29 mouse cellular contexts compared by ENCODE assay signal in genomic region chr6:106743556-106744233, GRCm38 (mm10). TPM values are rescaled to one million over a fixed set of nuclear protein-coding genes. Genes with fewer than 3 reads are reported as not detected.
DNase-seq lines count a peak whose midpoint lies in the region; ATAC-seq and TF ChIP-seq lines count a peak whose summit lies in the region.
"Had no signal": no experiment of that assay in that cellular context is flagged by ENCODE, and none has a peak within 500 bp of the region (broad histone marks: within the 10 kb centered on the region; RNA-seq: fewer than 3 reads in every experiment).

No protein-coding gene starts in this region.

- H3K4me1 ChIP-seq in spleen, adult 2 months (ENCODE audit: control insufficient read depth, insufficient read depth, insufficient read length) = peaks cover 8% of the 10 kb centered on the region
- H3K4me1 ChIP-seq: embryonic facial prominence, embryonic 12.5 days; embryonic facial prominence, embryonic 15.5 days; heart, embryonic 12.5 days; heart, embryonic 15.5 days; hindbrain, embryonic 12.5 days; hindbrain, embryonic 15.5 days had no signal

- no peak for ATAC-seq in CD4-positive, CD25-positive, alpha-beta regulatory T cell, adult 4 months
- ATAC-seq in hematopoietic stem cell, adult 5-6 weeks (replicated peaks in 1 of 2; ENCODE audit: insufficient read depth in 1 of 2, low FRiP score in 2 of 2, low TSS enrichment in 1 of 2, low read depth in 1 of 2, poor library complexity in 2 of 2, severe bottlenecking in 2 of 2) = peak; percentile 45 to 78; a peak in 3 of 4 replicates
- peak; percentile 68; the same call in 1 of the 2 replicates for ATAC-seq in neutrophil, adult 5-6 weeks (ENCODE audit: extremely low read depth, insufficient number of reproducible peaks, low FRiP score, poor library complexity, severe bottlenecking)
- ATAC-seq: activated CD4-positive, CD25-positive, alpha-beta regulatory T cell, adult 4 months; forebrain, embryonic 14.5 days; forebrain, postnatal 0 days had no signal

- no peak for TF ChIP-seq POLR2A in spleen, adult 2 months (IDR thresholded peaks at IDR 0.05; ENCODE audit: low read depth, low read length)

- no peaks in the 10 kb centered on the region for H3K36me3 ChIP-seq in spleen, adult 2 months (ENCODE audit: control insufficient read depth, insufficient read depth, low read length)
- H3K36me3 ChIP-seq: embryonic facial prominence, embryonic 12.5 days; embryonic facial prominence, embryonic 15.5 days; heart, embryonic 12.5 days; heart, embryonic 15.5 days; hindbrain, embryonic 12.5 days; hindbrain, embryonic 15.5 days had no signal

- H3K4me3 ChIP-seq in spleen, adult 2 months (ENCODE audit: extremely low read depth, insufficient read depth, insufficient read length) = no peak overlapping the region
- H3K4me3 ChIP-seq: embryonic facial prominence, embryonic 12.5 days; embryonic facial prominence, embryonic 15.5 days; gastrocnemius, adult 2 months; heart, embryonic 12.5 days; heart, embryonic 15.5 days; hindbrain, embryonic 12.5 days; hindbrain, embryonic 15.5 days had no signal

- WGBS in spleen, adult 2 months = 46% methylated on average over 7 of the region's 7 CpGs

- no peak for TF ChIP-seq CTCF in spleen, adult 2 months (IDR thresholded peaks at IDR 0.05; ENCODE audit: extremely low read depth, insufficient read depth, insufficient read length, insufficient replicate concordance)

- H3K27me3 ChIP-seq in spleen, adult 2 months (ENCODE audit: control insufficient read depth, insufficient read depth, low read length) = no peaks in the 10 kb centered on the region
- H3K27me3 ChIP-seq: embryonic facial prominence, embryonic 12.5 days; embryonic facial prominence, embryonic 15.5 days; heart, embryonic 12.5 days; heart, embryonic 15.5 days; hindbrain, embryonic 12.5 days; hindbrain, embryonic 15.5 days had no signal

- intact Hi-C loops in left cerebral cortex, postnatal 4 days (cut with DNase I) = no loop called here

- DNase-seq in CD4-positive, CD25-positive, alpha-beta regulatory T cell, adult 2 months (ENCODE audit: low read depth, low spot score) = peak; percentile 5
- DNase-seq in spleen, adult 2 months (ENCODE audit: low read depth in 1 of 2, low spot score in 2 of 2) = no peak
- no peak for DNase-seq in spleen, postnatal 10 days (ENCODE audit: low spot score in 2 of 2)
- DNase-seq in left cerebral cortex, postnatal 4 days = no peak
- no peak for DNase-seq in right cerebral cortex, postnatal 25 days
- DNase-seq: adrenal gland, adult 8-10 months; adrenal gland, postnatal 36 days; cerebellum, adult 18-20 months; cerebellum, adult 9-10 months; cerebellum, postnatal 14 days; forebrain, postnatal 0 days; gastrocnemius, adult 2 months; gastrocnemius, postnatal 14 days; heart, adult 18-20 months; heart, postnatal 10 days; heart, postnatal 4 days had no signal

- 0 out of 2 replicates have a peak overlapping the region, but pooled peaks have one; percentile 22 for H3K27ac ChIP-seq in spleen, adult 2 months (ENCODE audit: insufficient read depth, low read length)
- H3K27ac ChIP-seq: embryonic facial prominence, embryonic 12.5 days; embryonic facial prominence, embryonic 15.5 days; gastrocnemius, adult 2 months; heart, embryonic 15.5 days; hindbrain, embryonic 12.5 days; hindbrain, embryonic 15.5 days had no signal

RNA-seq across cellular contexts. Expression of gene Il5ra, which starts 5.1 kb away (rescaled TPM):
- under 1 TPM in 1 of 2 experiments, not detected in 1; 0.32 TPM for polyA plus RNA-seq in CD4-positive, CD25-positive, alpha-beta regulatory T cell, adult 4 months (2017; shearing (Covaris generic))
- polyA plus RNA-seq in spleen, adult 2 months (2012; rRNA removed) = 0.79 and 1.1 TPM in 2 replicates
- 0.65 and 1.6 TPM in 2 replicates for total RNA-seq in hematopoietic stem cell, adult 5-6 weeks (2017)
- total RNA-seq in neutrophil, adult 5-6 weeks (2017) = 25.5 and 30.4 TPM in 2 replicates
- total RNA-seq in left cerebral cortex, postnatal 4 days (2021) = not detected
- total RNA-seq: adrenal gland, postnatal 36 days; forebrain, postnatal 0 days; gastrocnemius, adult 2 months; gastrocnemius, postnatal 14 days; heart, postnatal 10 days had no signal
- polyA plus RNA-seq: embryonic facial prominence, embryonic 12.5 days; forebrain, embryonic 11.5 days; forebrain, embryonic 14.5 days; frontal cortex, adult 2 months; heart, embryonic 12.5 days; heart, embryonic 15.5 days; hindbrain, embryonic 12.5 days had no signal

RNA-seq across cellular contexts. Expression of gene Trnt1, which starts 25.2 kb away (rescaled TPM):
- polyA plus RNA-seq in CD4-positive, CD25-positive, alpha-beta regulatory T cell, adult 4 months (2017; shearing (Covaris generic)) = 100 to 1,000 TPM in 1 of 2 experiments, 10 to 100 TPM in 1; 97.2 to 108 TPM
- polyA plus RNA-seq in spleen, adult 2 months (2012; rRNA removed) = 9.0 and 10.5 TPM in 2 replicates
- total RNA-seq in hematopoietic stem cell, adult 5-6 weeks (2017) = 80.5 and 105 TPM in 2 replicates
- 93.4 and 106 TPM in 2 replicates for total RNA-seq in neutrophil, adult 5-6 weeks (2017)
- 10 to 100 TPM; 52.4 to 61.7 TPM for total RNA-seq in left cerebral cortex, postnatal 4 days (2021)

RNA-seq across cellular contexts. Expression of gene Crbn, which starts 56.2 kb away (rescaled TPM):
- polyA plus RNA-seq in CD4-positive, CD25-positive, alpha-beta regulatory T cell, adult 4 months (2017; shearing (Covaris generic)) = 100 to 1,000 TPM; 192 to 219 TPM
- polyA plus RNA-seq in spleen, adult 2 months (2012; rRNA removed) = 4.6 and 7.7 TPM in 2 replicates
- total RNA-seq in hematopoietic stem cell, adult 5-6 weeks (2017) = 59.3 and 72.9 TPM in 2 replicates
- 83.9 and 84.3 TPM in 2 replicates for total RNA-seq in neutrophil, adult 5-6 weeks (2017)
- total RNA-seq in left cerebral cortex, postnatal 4 days (2021) = 10 to 100 TPM; 61.7 to 64.3 TPM

Comparison
In these comparisons a context has a peak if more than half of its experiments do, and no peak if none do; other contexts are left out.
1. RNA of gene Il5ra, which starts 5.1 kb away (total RNA-seq): 25.5 to 30.4 TPM in neutrophil, adult 5-6 weeks; 0.65 to 1.6 TPM in hematopoietic stem cell, adult 5-6 weeks and not detected in left cerebral cortex, postnatal 4 days; every median in the first group is over 10 times any median in the second.